Mouse (Mus musculus): Measurements from ENCODE around the gene Eya2. TPM values are rescaled to one million over a fixed set of nuclear protein-coding genes. Genes with fewer than 3 reads are reported as not detected.
"Not testable (repeated sequence)": the region's sequence is repeated elsewhere in the genome, so short reads cannot be mapped to it uniquely, and the experiment has no call there.

Eya2 gene
- 10 to 100 TPM; 11.9 to 18.9 TPM for polyA plus RNA-seq (2017; shearing (Covaris generic))

DNA sequence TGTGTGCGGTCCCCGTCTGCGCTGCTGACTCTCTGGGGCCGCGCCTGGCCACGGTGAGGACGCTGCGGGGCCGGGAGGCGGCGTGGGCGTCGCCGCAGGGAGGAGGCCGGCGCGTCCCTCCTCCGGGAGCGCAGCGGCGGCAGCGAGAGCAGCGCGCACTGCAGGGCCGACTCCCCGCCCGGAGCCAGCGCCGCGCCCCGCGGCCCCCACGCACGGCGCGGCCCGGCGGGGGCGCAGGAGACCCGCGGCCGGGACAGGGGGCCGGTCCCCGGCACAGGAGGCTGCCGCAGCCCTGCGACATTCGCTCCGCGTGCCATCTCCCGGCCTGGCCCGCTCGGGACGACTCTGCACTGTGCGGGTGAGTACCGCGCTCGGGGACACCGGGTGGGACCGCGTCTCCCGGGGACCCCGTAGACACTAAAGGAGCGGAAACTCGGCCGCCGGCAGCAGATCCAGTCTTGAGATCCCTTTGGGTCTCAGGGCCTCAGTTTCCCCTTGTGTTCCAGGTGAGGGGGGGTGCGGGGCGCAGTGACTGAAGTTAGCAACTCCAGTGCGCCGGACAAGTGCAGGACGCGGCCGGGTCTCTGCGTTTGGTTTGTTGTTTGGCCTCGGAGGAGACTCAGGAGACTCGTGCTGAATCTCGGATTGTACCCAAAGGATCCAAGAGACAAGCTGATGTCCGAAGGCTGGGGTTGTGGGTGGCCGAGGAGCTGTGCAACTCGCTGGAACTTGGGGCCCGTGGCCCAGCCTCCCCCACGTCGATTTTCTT, at the start of gene Eya2:
Eya2 (plus strand) TSS at position 126 of the 769 bp plus-strand sequence.
- no peak for ATAC-seq

DNA sequence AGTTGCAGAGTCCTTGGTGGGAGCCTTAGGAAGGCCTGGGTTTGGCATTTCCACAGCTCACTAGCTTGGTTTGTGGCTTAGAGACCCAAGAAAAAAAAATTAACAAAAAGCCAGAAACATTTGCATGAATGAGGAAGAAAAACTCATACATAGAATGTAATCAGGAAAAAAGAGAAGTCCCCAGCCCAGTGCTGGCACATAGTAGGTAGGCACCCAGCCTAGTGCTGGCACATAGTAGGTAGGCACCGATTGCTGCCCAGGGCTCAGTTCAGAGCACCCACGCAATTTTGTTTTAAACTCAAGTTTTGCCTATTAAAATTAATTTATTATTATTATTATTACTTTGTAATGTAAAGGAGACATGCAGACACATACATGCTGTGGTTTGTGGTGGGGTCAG, 49.1 kb upstream of the Eya2 start:
- no peak for ATAC-seq

DNA sequence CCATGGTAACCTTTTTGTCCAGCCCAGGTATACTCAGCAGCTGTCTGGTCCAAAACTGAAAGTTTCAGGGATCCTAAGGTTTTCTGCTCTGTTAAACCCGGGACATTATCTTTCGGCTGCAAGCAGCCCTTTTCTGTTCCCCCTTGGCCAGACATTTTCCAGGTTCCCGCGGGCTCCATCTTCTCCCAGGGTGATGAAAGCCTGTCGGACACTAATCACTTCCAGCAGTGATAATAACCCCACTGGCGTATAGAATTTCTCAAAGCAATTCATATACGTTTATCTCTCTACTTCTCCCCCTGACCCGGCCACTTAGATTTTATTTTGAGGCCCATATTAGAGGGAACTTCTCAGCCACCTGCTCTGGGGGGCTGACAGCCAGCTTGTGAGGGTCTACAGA, 48.5 kb upstream of the Eya2 start:
- no peak for ATAC-seq

DNA sequence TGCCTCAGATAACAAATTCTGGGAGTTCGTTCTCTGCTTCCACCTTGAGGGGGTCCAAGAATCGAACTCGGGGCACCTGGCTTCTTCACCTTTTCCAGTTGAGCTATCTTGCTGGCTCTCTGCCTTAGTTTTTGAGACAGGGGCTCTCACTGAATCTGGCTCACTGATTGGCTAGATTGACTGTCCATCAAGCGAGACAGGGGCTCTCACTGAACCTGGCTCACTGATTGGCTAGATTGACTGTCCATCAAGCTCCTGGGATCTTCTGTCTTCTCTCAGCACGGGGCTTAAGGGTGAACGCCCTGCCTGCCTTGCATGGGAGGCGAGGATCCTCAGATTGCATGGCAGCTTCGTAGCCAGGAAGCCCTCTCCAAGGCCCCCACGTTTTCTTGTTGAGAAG, 47.4 kb upstream of the Eya2 start:
- no peak for ATAC-seq

DNA sequence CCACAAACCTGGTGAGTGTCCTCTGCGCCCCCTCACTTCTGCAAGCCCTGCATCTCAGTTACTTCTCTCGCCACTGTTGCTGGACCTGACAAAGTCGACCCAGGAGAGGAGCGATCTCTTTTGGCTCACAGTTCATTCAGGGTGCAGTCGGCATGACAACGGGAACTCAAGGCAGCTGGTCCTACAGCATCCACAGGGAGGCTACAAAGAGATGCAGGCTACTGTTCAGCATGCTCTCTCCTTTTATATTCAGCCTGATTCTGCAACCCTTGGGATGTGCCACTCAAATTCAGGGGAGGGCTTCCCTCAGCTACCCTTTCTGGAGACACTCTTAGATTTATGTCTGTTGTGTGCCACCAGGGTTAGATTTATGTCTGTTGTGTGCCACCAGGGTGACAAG, 46.2 kb upstream of the Eya2 start:
- no peak for ATAC-seq

DNA sequence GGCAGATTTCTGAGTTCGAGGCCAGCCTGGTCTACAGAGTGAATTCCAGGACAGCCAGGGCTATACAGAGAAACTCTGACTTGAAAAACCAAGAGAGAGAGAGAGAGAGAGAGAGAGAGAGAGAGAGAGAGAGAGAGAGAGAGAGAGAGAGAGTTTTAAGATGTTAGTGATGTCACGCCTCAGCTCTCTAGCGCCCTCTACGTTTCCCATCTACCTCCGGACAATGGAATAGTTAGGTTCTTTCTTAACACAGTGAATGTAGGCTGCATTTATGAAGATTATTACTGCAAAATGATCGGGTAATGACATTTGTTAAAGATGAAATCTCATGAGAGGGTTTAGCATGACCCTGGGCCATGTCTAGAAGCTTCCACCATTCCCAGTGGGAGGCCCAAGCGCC, 44.4 kb upstream of the Eya2 start:
- not testable (repeated sequence) for ATAC-seq

DNA sequence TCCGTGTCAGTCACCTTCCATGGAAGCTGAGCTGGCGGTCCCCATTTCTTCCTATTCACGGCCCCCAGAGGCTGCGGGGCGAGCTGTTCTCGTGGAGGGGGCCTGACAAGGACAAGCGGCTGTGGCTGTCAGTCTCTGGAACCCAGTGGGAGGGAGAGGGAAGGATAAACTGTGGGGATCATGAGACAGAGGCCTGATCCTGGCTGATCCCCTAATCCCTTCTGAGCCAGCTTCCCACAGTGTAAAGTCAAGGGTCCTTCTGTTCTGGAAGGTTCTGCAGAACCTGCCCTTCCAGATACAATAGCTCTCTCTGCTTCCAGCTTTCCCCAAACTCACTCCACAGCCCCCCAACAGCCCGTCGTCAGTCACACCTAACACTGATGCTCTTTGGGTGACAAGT, 40.8 kb upstream of the Eya2 start:
- no peak for ATAC-seq

DNA sequence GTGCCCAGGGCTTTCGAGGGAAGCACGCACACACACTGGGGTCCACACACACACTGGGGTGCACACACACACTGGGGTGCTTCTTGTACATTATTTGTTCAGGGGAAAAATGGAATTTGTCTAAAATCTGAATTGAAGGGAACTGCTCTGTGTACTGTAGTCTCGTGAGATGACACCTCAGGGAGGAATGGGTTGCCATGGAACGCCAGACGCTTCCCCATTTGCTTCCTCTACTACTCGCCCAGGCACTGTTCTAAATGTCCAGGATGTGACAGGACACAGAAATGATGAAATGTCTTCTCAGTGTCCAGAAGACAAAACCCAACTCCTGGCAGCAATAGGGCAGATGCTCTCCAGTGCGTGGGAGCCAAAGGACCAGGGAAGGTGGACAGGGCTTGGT, 37.6 kb upstream of the Eya2 start:
- ATAC-seq, result no peak

DNA sequence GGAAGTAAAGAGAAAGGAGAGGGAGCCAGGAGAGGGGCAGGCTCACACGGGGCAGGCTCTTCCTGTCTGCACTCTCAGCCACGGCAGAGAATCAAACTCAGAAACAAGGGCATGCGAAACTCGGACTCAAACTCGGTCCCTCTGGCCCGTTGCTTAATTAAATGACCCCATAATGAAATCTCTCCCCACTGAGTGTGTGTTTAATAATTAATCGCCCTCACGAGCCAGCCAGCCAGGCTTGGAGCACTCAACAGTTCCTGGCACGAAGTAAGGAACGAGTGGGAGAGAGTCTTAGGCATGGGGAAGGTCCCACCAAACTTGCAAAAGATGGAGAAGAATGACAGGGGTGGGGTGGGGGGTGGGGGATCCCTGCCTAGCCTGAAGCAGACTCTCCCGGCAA, 35.9 kb upstream of the Eya2 start:
- no peak for ATAC-seq

DNA sequence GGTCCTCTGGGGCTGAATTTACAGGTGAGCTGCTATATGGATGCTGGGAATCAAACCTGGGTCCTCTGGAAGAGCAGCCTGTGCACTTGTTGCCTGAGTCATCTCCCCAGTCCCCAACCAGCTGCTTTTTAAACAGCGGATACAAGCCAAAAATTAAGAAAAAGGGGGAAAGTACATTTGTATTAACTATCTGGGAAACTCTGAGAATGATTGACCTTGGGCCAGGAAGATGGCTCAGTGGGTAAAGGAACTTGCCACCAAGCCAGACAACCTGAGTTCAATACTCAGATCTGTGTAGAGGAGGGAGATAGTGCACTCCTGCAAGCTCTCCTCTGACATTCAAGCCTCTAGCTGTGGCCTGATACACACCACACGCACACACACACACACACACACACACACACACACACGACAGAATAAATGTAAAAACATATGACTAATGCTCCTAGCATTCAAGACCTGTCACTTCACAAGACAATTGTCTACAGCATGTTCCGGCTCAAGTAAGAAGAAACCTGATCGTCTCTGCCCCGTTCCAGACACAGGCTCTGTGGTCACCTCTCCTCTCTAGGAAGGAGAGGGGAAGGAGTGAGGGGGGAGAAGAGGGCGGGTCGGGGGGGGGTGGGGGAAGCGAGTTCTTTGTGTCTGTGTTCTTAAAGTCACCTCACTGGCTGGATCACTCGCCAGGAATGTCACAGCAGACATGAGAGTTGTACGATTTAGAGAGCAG, 35.2 kb upstream of the Eya2 start:
- ATAC-seq, result no peak

DNA sequence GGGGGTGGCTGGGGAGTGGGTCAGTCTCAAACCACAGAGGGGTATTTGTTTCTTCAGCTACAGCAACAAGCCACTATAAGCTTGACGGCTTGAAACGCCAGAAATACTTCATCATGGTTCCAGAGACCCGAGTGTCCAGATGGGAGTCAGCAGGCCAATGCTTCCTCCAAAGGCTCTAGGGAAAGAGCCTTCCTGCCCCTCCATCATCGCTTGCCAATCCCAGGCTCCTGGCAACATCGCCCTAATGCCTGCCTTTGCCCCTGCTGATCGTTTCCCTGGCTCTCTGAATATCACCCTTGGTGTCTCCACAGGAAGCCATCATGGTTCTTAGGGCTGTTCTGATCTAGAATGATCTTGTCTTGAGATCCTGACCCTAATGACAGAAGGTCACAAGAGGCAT, 33.0 kb upstream of the Eya2 start:
- ATAC-seq, result no peak

DNA sequence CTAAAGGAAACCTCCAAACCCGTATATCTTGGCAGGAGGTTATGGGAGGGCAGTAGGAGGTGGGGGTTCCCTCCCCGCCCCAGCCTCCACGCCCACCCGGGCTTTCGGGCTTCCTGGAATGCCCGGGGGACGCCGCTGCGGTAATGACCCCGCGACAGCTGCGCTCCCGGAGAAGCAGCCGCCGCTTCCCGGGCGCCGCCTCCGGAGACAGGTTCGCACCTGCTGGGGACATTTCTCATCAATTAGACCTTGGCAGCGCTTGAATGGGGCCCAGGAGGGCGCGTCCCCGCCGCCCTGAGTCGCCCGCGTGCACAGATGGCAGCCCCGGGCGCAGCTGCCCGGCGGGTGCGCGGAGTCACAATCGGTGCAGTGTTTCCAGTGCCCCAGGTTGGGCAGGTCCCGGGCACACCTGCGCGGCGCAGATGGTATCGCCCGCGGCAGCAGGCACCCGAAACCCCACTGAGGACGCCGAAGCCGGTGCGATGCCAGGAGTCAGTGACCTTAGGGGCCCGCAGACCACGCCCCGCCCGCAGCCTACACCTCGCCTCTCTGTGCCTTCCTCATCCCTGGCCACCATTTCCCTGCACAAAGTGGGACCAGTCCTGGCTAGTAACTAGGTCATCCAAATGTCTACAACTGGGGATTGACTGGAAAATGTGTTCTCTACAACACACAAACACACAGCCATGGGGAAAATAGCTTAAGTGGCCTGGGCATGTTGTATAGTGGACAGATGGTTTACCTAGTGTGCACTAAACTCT, 31.4 kb upstream of the Eya2 start:
- no peak for ATAC-seq

DNA sequence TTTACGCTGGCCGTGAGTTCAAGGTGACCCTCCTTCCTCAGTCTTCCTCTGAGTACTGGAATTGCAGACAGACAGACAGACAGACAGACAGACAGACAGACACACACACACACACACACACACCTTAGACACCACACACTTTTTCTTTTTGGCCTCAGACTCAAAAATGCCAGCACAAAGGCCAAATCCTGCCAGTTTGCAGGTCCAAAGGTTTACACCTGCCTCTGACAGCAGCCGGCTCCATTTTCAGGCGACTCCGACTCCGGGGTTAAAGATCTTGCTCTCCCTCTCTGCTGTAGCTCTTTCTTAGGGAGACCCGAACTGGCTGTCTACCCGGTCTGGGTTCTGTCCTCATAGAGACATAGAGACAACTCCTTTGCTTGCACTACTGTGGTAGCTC, 30.7 kb upstream of the Eya2 start:
- ATAC-seq, result no peak

DNA sequence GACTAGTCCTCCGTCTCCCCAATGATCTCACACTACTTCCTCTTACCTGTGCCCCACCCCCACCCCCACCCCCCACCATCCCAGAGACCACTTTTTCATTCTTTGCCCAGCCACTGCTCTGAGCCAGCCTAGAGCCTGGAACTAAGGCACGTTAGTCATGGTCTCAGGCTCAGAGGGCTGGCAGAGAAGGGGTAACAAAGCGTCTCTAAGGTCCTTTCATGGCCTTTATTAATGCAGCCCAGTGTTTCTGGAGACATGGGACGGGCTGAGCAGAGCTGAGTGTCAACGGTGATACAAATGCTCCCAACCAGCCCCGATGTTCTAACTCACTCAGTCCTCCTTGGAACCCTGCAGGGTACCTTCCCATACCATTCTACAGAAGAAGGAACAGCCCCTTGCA, 30.2 kb upstream of the Eya2 start:
- ATAC-seq, result no peak

DNA sequence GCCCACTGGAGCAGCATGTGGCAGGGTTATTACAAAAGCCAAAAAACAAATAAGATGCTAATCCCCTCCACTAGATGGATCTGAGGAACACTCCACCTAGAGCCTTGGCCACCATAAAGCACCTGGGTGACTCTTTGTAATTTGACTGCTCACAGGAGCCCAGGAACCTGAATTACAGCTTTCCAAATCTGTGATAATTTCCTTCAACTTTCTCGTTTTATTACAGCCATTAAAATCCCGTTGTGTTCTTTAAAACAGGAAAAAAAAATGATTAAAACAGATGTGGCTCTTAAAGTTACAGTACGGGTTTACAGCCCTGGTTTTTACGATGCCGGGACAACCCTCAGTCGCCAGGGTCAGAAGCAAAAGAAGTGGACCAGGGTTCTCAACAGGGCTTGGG, 27.9 kb upstream of the Eya2 start:
- no peak for ATAC-seq

DNA sequence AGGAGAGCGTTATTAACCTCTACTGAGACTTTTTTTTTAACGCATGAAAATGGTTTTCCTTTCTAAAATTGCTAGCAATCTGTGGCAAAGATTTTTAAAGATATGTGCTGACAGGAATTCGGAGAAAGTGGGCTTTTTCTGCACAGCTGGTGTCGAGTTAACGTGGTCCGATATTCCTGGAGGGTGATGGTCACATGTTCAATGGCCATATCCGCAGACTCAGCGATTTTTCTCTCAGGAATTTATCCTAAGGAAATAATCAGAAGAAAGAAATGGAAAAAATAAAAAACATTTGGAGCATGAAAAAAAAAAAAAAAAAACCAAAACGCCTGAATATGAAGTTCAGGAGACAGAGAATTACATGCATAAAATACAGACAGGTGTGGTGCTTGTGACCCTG, 27.0 kb upstream of the Eya2 start:
- no peak for ATAC-seq

DNA sequence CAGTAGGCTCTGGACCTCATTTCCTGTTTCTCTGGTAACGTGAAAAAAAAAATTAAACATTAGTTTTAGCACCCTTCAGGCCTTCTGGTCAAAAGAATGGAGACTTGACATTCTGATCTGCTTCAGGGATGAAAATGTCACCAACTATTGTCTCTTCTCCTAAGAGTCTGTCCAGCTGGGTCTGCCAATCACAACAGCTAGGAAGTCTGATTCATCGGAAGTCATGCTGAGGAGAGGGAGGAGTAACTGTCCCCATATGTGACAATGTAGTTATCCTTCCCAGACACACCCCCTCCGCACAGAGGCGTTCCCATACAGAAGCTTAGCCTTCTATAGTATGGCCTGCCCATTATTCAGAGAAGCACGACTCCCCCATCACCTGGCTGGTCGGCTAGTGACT, 25.9 kb upstream of the Eya2 start:
- ATAC-seq, result no peak

DNA sequence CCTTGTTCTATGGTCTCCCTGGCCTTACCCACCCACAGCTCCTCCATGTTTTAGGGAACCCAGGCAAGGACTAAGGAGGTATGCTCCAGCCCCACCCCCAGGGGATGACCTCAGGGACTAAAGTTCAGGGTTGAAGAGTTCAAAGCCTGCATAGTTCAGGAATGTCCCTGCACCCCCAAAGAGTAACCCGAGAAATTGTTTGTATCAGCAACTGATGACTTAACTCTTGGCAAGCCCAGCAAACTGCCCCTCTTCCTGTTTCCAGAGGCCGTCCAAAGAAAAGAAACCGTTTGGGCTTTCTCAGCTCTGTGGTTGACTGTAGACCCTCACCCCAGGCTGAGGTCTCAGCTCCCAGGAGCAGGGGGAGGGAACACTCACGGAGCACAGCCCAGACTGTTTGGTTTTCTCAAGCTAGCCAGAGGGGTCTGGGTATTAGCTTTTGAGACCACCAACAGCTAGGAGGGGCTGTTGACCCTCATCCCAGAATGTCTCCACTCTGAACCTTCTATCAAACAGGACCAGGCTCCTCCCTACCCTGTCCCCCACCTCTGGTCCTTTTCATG, 23.5 kb upstream of the Eya2 start:
- no peak for ATAC-seq

DNA sequence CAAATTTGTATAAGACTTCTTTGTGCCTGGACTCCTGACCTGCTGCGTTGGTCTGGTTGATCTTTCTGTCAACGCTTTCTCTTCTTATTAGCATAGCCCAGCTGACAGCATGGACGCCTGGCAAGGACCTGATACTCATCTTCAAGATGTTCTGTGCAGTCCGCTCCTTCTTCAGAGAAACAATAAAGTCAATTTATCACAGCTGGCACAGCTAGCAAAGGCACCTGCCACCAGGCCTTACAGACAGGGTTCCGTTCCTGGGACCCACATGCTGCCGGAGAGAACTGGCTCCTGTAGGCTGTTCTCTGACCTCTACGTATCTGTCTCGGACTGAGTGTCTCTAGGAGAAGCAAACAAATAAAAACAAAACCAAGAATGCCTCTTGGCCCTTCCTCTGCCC, 11.8 kb upstream of the Eya2 start:
- ATAC-seq, result no peak

DNA sequence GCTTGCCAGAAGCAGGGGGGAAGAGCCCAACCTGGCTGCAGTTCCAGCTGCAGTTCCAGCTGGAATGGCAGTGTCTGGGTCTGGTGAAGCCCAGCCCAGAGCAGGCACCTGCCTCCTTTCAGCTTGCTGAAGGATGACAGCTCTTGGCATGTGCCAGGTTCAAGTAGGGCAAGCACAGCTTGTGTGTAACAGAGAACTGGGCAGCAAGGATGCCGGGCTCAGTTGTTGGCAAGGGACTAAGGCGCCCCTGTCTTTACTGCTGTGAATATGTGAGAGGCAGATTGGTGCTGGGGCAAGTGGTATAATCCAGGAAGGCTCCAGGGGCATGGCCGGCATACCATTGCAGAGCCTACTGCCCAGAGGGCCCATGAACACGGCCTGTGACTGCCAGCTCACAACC, 11.3 kb upstream of the Eya2 start:
- ATAC-seq, result no peak

DNA sequence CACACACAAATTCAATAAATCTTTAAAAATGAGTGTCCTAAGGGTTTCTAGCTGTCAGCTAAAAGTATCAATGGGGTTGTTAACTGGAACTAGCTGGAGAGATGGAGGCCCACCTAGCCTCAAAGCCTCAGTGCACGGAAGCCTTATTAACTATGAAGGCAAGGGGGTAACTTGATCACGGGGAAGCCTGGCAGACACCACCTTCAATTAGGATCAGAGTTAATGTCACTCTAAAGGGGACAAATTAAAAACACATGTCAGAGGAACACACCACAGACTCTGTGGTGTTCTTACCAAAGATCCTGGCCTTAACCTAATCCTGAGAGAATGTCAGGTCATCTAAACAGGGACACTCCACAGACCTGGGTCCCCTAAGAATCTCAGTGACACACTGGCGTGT, 10.3 kb upstream of the Eya2 start:
- no peak for ATAC-seq

DNA sequence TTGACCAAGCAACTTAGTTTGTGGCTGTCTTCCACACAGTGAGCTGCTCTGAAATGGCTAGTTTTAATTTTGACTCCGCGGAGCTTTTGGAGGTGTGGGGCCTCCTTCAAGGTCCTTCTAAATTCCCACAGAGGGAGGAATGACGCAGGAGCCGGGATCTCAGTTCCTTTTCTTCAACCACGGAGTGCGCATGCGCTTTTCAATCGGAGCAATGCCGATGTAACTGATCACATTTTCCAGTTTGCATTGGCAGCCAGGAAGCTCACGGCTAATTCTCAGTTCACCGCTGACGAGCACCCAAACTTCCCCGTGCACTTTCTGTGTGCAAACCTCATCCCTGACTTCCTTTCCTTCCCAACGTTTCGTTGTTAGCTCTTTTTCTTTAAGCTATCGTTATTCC, 4.1 kb upstream of the Eya2 start:
- ATAC-seq, result no peak

DNA sequence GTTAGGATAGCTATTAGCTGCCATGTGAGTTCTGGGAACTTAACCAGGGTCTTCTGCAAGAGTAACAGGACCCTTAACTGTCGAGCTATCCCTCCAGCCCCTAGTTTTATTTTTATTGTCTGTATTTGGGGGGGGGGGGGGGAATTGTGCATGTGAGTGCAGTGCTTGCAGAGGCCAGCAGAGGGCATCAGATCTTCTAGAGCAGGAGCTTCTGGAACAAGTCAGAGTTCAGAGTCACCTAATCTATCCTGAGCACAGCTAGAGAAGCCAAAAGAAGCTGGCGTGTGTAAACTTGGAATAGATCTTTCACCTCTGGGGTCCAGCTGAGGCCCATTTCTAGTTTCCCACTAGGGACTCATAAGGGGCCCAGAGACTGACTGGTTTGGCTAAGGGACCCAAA, 1.1 kb upstream of the Eya2 start:
- no peak for ATAC-seq

DNA sequence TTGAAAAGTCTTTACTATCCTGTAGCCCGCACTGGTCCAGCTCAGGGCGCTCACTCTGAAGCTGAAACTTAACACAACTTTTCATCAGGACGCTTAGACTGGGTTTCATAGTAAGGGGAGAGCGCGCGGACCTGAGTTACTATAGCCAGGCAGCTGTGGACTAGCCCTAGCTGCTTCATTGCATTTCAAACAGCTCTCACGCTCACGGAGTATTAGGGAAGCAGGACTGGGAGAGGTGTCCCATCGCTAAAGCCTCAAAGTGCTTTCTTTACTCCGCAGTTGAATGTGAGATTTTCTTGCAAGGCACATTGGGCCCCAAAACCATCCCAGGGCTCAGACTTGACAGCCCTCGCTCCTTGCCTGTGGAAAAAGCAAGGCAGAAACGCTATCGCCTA, 841 bp downstream of the Eya2 start:
- no peak for ATAC-seq
